Mouse (Mus musculus): Measurements from ENCODE around the gene Lcorl.

DNA sequence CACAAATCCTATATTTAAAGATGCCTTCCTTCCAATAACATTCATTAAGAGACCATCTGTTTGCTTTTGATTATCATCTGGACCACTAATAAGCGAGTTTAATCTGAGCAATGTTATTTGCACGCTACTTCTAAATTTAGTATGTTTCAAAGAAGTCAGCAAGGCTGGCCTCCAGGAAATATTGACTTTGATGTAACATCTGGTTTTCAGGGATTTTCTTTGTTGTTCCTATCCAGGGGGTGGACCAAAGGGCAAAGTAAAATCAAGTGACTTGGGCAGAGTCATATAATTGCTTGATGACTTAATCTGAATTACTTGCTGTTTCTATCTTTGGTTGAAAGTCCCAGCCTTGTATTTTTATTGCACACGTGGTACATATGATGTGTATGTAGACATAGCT lies 45.8 kb upstream of the Lcorl start:
- no peak for TF ChIP-seq CTCF (conservative IDR thresholded peaks at IDR 0.05; ENCODE audit: insufficient read depth, insufficient read length, low read depth, low read length)
- TF ChIP-seq POLR2A (IDR thresholded peaks at IDR 0.05; ENCODE audit: low read depth, low read length), result no peak

Measured in kidney, adult 2 months (tissue).